Mouse (Mus musculus) kidney, adult 11 months (tissue): ENCODE measurements around the gene Pfkl.
"Not testable (repeated sequence)": the region's sequence is repeated elsewhere in the genome, so short reads cannot be mapped to it uniquely, and the experiment has no call there.

ENCODE experiments used
- DNase-seq: peaks from one replicate; pipeline ENCODE4 v3.0.0; 2022

The Pfkl gene

GRCm38 (mm10) chr10:78011116-78011515 is 1.2 kb upstream of the Pfkl start:
- not testable (repeated sequence) for DNase-seq

- DNase-seq: no peak
These were observed 452 bp upstream of the Pfkl start for GRCm38 (mm10) chr10:78010335-78010734.

- peak; percentile 95 for DNase-seq
These were observed 519 bp downstream of the Pfkl start for GRCm38 (mm10) chr10:78009184-78009944.

GRCm38 (mm10) chr10:78008169-78008568 is 1.7 kb downstream of the Pfkl start:
- no peak for DNase-seq

- DNase-seq: no peak
These were observed 2.7 kb downstream of the Pfkl start for GRCm38 (mm10) chr10:78007203-78007602.

GRCm38 (mm10) chr10:78005791-78006438 is 4.0 kb downstream of the Pfkl start:
- DNase-seq: peak; percentile 53

- no peak for DNase-seq
These were observed 5.3 kb downstream of the Pfkl start for GRCm38 (mm10) chr10:78004479-78005100.

- DNase-seq: no peak
These were observed 7.6 kb downstream of the Pfkl start for GRCm38 (mm10) chr10:78002316-78002715.

- DNase-seq: no peak
These were observed 8.1 kb downstream of the Pfkl start for GRCm38 (mm10) chr10:78001796-78002195.

- DNase-seq: no peak
These were observed 9.7 kb downstream of the Pfkl start for GRCm38 (mm10) chr10:78000200-78000599.

GRCm38 (mm10) chr10:77995639-77996038 is 14.2 kb downstream of the Pfkl start:
- DNase-seq: no peak

GRCm38 (mm10) chr10:77985775-77986174 is 24.1 kb downstream of the Pfkl start:
- DNase-seq: no peak

GRCm38 (mm10) chr10:77984660-77985059 is 25.2 kb downstream of the Pfkl start:
- DNase-seq: peak; percentile 53

- DNase-seq: peak; percentile 98
These were observed 31.2 kb downstream of the Pfkl start, which contains the start of gene 1810043G02Rik for GRCm38 (mm10) chr10:77978351-77979350. TSS of gene 1810043G02Rik (plus strand) at chr10:77978524.

- no peak for DNase-seq
These were observed 33.3 kb downstream of the Pfkl start for GRCm38 (mm10) chr10:77976458-77977150.

- DNase-seq: no peak
These were observed 34.2 kb downstream of the Pfkl start for GRCm38 (mm10) chr10:77975653-77976052.

GRCm38 (mm10) chr10:77974811-77975210 is 35.1 kb downstream of the Pfkl start:
- no peak for DNase-seq

- no peak for DNase-seq
These were observed 35.6 kb downstream of the Pfkl start for GRCm38 (mm10) chr10:77974323-77974722.

- no peak for DNase-seq
These were observed 38.0 kb downstream of the Pfkl start for GRCm38 (mm10) chr10:77971709-77972553.

GRCm38 (mm10) chr10:77971191-77971590 is 38.7 kb downstream of the Pfkl start:
- DNase-seq: no peak

- DNase-seq: no peak
These were observed 39.4 kb downstream of the Pfkl start, which contains the start of gene Trpm2 for GRCm38 (mm10) chr10:77970481-77970880. TSS of gene Trpm2 (minus strand) at chr10:77970563.
